Mouse (Mus musculus): ENCODE data around the gene Psmc3. TPM values are rescaled to one million over a fixed set of nuclear protein-coding genes. Genes with fewer than 3 reads are reported as not detected.
"Not testable (repeated sequence)": the region's sequence is repeated elsewhere in the genome, so short reads cannot be mapped to it uniquely, and the experiment has no call there.

Psmc3 gene
- total RNA-seq, 2 experiments from 2014 or later, result 214 to 234 TPM

GRCm38 (mm10) chr2:91111832-91112231, 58.0 kb downstream of the Psmc3 start:
- not testable (repeated sequence) for DNase-seq (ENCODE audit: low spot score in 2 of 2)

GRCm38 (mm10) chr2:91112491-91112890, 58.7 kb downstream of the Psmc3 start:
- DNase-seq (ENCODE audit: low spot score in 2 of 2), result no peak

DNA sequence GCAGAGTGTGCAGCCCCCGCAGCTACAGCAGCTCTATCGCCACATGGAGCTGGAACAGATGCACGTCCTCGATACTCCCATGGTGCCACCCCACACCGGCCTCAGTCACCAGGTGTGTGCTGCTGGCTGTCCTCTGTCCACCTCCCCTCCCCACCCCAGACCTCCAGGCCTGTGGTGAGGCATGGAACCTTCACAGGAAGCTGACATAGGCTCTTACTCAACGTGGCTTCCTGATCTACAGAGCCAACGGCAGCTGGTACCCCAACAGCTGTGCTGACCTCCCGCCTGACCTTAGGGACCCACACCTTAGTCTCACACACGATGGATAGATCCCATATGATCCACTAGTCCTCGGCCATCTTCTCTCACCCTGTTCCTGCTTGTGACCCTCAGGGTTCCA, 59.5 kb downstream of the Psmc3 start:
- no peak for DNase-seq (ENCODE audit: low spot score in 2 of 2)

DNA sequence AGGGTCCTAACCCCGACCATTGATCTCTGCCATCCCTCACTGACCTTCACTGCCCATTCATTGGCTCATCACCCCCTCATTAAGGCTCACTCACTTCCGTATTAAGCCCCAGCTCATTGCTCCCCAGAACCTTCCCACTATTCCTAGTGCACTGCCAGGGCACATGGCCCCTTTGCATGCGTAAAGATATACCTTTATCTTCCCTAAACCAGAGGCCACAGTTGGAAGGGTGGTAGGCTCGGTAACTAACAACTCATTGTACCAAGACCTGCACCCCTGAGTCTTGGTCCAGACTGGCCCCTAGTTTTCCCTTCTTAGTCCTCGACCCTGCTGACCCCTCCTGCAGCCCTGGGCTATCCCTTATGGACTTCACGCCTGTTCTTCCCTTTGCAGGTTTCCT, 60.0 kb downstream of the Psmc3 start:
- DNase-seq (ENCODE audit: low spot score in 2 of 2), result no peak

DNA sequence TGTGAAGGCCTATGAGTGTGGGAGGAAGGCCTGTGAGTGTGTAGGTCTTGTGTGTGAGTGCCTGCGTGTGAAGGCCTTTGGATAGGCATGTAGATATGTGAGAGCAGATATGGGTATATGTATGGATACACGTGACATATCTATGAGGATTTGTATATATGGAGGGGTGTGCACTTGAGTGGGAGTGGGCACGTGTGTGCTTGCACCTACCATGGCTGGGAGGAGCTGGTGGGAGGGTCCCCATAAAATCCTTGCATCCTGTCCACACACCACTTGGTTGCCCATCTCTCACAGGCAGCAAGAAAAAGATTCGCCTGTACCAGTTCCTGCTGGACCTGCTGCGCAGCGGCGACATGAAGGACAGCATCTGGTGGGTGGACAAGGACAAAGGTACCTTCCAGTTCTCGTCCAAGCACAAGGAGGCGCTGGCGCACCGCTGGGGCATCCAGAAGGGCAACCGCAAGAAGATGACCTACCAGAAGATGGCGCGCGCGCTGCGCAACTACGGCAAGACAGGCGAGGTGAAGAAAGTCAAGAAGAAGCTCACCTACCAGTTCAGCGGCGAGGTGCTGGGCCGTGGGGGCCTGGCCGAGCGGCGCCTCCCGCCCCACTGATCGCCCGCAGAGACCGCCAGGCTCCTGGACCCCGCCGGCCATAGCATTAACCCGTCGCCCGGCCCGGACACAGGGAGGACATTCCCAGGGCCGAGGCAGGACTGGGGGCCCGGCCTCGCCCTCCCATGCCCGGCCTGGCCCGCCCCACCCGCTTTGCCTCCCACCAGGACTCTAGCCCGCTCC, 61.2 kb downstream of the Psmc3 start:
- peak; percentile 87 to 92 for DNase-seq (ENCODE audit: low spot score in 2 of 2)

- DNase-seq (ENCODE audit: low spot score in 2 of 2), result no peak
These were observed 61.8 kb downstream of the Psmc3 start for GRCm38 (mm10) chr2:91115578-91115970.

Other genes starting within 250 kb of the Psmc3 start
- 100 to 1,000 TPM; 134 to 139 TPM for gene Mtch2, start 206.9 kb upstream of the Psmc3 start, total RNA-seq (2021)
- gene C1qtnf4, start 168.1 kb upstream of the Psmc3 start, total RNA-seq (2021), result 100 to 1,000 TPM; 172 to 176 TPM
- gene Kbtbd4, start 149.3 kb upstream of the Psmc3 start, total RNA-seq (2021), result 10 to 100 TPM; 31.3 to 38.8 TPM
- 100 to 1,000 TPM; 226 to 232 TPM for gene Ndufs3, start 149.2 kb upstream of the Psmc3 start, total RNA-seq (2021)
- 100 to 1,000 TPM; 117 to 120 TPM for gene Celf1, start 113.6 kb upstream of the Psmc3 start, total RNA-seq (2021)
- gene Rapsn, start 18.4 kb upstream of the Psmc3 start, total RNA-seq (2021), result under 1 TPM; 0.35 to 0.43 TPM
- gene Slc39a13, start 16.4 kb downstream of the Psmc3 start, total RNA-seq (2021), result 10 to 100 TPM; 24.7 to 29.6 TPM
- 1 to 10 TPM; 4.0 to 4.5 TPM for gene Spi1, start 28.4 kb downstream of the Psmc3 start, total RNA-seq (2021)
- under 1 TPM; 0.48 to 0.62 TPM for gene Mybpc3, start 64.1 kb downstream of the Psmc3 start, total RNA-seq (2021)
- 100 to 1,000 TPM; 197 to 207 TPM for gene Madd, start 129.8 kb downstream of the Psmc3 start, total RNA-seq (2021)
- gene Nr1h3, start 148.8 kb downstream of the Psmc3 start, total RNA-seq (2021), result 1 to 10 TPM; 3.3 to 5.1 TPM
- gene Acp2, start 148.9 kb downstream of the Psmc3 start, total RNA-seq (2021), result 10 to 100 TPM; 57.3 to 57.9 TPM
- gene Ddb2, start 183.0 kb downstream of the Psmc3 start, total RNA-seq (2021), result 1 to 10 TPM; 7.3 to 9.1 TPM
- gene Pacsin3, start 201.9 kb downstream of the Psmc3 start, total RNA-seq (2021), result 10 to 100 TPM; 23.2 to 25.5 TPM
- 10 to 100 TPM; 63.9 to 65.1 TPM for gene Arfgap2, start 211.0 kb downstream of the Psmc3 start, total RNA-seq (2021)